Mouse (Mus musculus) B cell, adult 2 months (primary cell): ENCODE data around the gene Olfr763.
"Not testable (repeated sequence)": the region's sequence is repeated elsewhere in the genome, so short reads cannot be mapped to it uniquely, and the experiment has no call there.

Source experiments
- DNase-seq, 2 experiments: peaks; one replicate each; pipeline ENCODE4 v3.0.0; 2022

The Olfr763 gene

GRCm38 (mm10) chr10:129049898-129050297 lies 39.3 kb downstream of the Olfr763 start, which contains the start of gene Olfr765:
Olfr765 (minus strand) TSS chr10:129049998.
- DNase-seq: not testable (repeated sequence)
